Mouse (Mus musculus): ENCODE data around the gene Prim1. TPM values are rescaled to one million over a fixed set of nuclear protein-coding genes. Genes with fewer than 3 reads are reported as not detected.

Gene Prim1
- 39.1 and 45.7 TPM in 2 replicates for polyA plus RNA-seq (2012; rRNA removed)

GRCm38 (mm10) chr10:128015068-128015934 is at the start of gene Prim1:
Prim1 (plus strand) TSS chr10:128015168.

DNA sequence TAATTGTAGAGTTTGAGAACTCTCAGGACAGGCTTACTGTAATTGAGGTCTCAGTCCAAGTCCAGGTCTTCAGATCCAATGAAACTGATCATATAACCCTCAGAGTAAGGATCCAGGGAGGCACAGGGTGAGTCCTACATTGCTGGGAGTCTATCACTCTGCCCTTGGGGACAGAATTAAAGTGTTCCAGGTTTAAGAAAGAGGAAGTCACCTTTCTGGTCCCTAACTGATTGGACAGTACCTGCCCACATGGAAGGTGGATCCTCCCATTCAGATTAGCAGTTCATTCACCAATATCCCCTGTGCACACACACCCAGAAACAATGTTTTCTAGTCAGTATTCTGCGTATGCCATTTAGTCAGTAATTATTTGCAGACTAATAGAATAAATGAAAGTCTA is 7.5 kb upstream of the Prim1 start, which contains the start of gene Hsd17b6:
TSS of gene Hsd17b6 (minus strand) at position 166 of the 400 bp plus-strand sequence.

DNA sequence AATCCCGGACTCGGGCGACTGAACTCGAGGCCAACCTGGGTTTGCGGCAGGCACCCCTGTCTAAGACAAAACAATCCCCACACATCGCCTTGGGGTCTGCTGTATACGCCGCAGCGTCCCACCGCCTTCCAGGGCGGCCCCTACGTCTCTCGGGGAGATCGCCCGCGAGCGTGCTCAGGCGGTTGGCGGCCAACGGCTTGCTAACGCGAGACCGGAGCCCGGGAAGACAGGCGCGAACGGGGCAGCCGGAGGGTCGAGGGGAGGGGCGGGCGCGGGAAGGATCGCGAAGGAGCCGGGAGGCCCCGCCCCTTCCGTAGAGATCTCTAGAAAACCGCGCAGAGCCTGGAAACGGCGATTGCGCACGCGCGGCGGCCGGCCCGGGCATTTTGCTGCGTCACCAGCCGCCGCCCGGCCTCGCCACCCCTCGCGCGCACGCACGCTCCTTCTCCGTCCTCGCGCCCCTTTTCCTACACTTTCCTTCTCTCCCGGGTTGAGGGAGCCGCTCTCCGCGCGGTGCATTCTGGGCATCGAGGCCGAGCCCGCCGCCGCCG is 43.7 kb downstream of the Prim1 start, which contains the start of gene Ptges3:
TSS of gene Ptges3 (plus strand) at position 354 of the 551 bp plus-strand sequence.

Other genes starting within 250 kb of the Prim1 start
- 0.34 TPM in 1 of 2 replicates, not detected in the other for gene Rdh9, start 238.8 kb upstream of the Prim1 start, polyA plus RNA-seq (2012; rRNA removed)
- gene Rdh16, start 214.0 kb upstream of the Prim1 start, polyA plus RNA-seq (2012; rRNA removed) = 0.01 TPM in 1 of 2 replicates, not detected in the other
- not detected in 2 replicates for gene Rdh19, start 165.2 kb upstream of the Prim1 start, polyA plus RNA-seq (2012; rRNA removed)
- gene Rdh16f2, start 148.7 kb upstream of the Prim1 start, polyA plus RNA-seq (2012; rRNA removed) = not detected in 2 replicates
- gene Rdh7, start 126.4 kb upstream of the Prim1 start, polyA plus RNA-seq (2012; rRNA removed) = not detected in 2 replicates
- gene Sdr9c7, start 116.7 kb upstream of the Prim1 start, polyA plus RNA-seq (2012; rRNA removed) = not detected in 2 replicates
- gene Hsd17b6, start 7.6 kb upstream of the Prim1 start, polyA plus RNA-seq (2012; rRNA removed) = not detected in 2 replicates
- gene Naca, start 20.4 kb downstream of the Prim1 start, polyA plus RNA-seq (2012; rRNA removed) = 532 and 550 TPM in 2 replicates
- gene Ptges3, start 43.8 kb downstream of the Prim1 start, polyA plus RNA-seq (2012; rRNA removed) = 77.7 and 83.0 TPM in 2 replicates
- 1,340 and 1,417 TPM in 2 replicates for gene Atp5b, start 68.1 kb downstream of the Prim1 start, polyA plus RNA-seq (2012; rRNA removed)
- gene Baz2a, start 76.4 kb downstream of the Prim1 start, polyA plus RNA-seq (2012; rRNA removed) = 34.0 and 36.0 TPM in 2 replicates
- 28.0 and 39.8 TPM in 2 replicates for gene Rbms2, start 165.1 kb downstream of the Prim1 start, polyA plus RNA-seq (2012; rRNA removed)
- gene Gls2, start 179.3 kb downstream of the Prim1 start, polyA plus RNA-seq (2012; rRNA removed) = 3.6 and 4.0 TPM in 2 replicates
- 13.6 and 15.5 TPM in 2 replicates for gene Spryd4, start 196.6 kb downstream of the Prim1 start, polyA plus RNA-seq (2012; rRNA removed)
- 0.23 and 0.26 TPM in 2 replicates for gene Mip, start 210.7 kb downstream of the Prim1 start, polyA plus RNA-seq (2012; rRNA removed)
- gene Timeless, start 216.9 kb downstream of the Prim1 start, polyA plus RNA-seq (2012; rRNA removed) = 18.3 and 20.5 TPM in 2 replicates
- gene Apon, start 238.9 kb downstream of the Prim1 start, polyA plus RNA-seq (2012; rRNA removed) = 0.38 and 0.45 TPM in 2 replicates